Mouse (Mus musculus) gastrocnemius, postnatal 36 days (tissue): ENCODE measurements around the gene Ly6g5c. TPM values are rescaled to one million over a fixed set of nuclear protein-coding genes. Genes with fewer than 3 reads are reported as not detected.

Experiments
- DNase-seq, 2 experiments: peaks; one replicate each; pipeline ENCODE4 v3.0.0; 2022
- intact Hi-C: fragments of 180-260 bp; cut with DNase I; formaldehyde crosslinking; loops from one replicate; pipeline ENCODE4 v1.15.1; 2025
- total RNA-seq, 2 experiments: library from RNA; stranded (reverse); gene quantifications; 2 replicates each; pipeline ENCODE4 v1.2.3; 2021

Ly6g5c gene
- total RNA-seq, 2 experiments from 2014 or later = not detected

DNA sequence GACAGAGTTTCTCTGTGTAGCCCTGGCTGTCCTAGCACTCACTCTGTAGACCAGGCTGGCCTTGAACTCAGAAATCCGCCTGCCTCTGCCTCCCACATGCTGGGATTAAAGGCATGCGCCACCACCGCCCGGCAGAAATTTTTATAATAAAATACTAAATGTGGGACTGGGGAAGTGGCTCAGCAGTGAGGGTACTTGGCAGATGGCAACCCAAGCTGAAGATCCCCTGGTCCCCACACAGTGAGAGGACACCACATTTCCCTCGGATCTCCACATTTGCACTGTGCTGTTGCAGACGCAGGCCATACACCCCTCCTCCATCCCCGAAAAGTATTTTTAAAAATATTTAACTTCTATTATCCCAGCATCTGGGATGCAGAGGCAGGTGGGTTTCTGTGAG is 25.4 kb downstream of the Ly6g5c start:
- no peak for DNase-seq

DNA sequence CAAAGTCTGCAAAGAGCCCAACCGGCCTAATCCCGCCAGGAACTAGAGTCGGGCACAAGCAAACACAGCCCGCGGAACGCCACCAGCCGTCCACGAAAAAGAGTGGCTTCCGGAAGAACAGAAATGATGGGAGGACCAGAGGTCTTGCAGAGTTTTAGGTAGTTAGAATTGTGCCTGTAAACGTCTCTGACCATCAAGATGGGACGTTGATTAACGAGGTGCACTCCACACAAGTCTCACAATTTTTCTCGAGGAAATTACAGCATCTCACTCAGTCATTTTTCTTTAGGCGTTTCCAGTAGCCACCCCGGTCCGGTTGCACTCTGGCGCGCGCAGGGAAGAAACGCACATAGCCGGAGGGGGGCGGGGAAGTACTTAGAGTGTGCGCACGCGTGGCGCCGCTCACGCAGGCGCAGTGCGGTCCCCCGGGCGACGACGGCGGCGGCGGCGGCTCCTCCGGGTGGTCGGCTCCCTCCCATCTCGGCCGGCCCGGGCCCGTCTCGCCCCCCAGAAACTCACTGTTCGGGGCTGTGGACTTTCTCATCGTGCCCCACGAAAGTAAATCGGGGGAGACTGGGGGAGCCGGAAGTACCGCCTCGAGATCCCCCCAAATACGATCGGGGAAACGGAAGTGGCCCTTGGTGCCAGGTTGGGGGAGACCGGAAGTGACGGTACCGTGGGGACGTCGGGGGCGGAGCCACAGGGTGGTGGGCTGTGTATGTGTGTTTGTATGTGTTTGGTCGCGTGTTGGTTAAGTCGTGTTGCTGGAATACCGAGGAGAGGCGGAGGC is 26.9 kb downstream of the Ly6g5c start, which contains the start of gene Bag6:
TSS of gene Bag6 (plus strand) at position 378 of the 790 bp plus-strand sequence.
- DNase-seq = peak; percentile 90 to 95
- intact Hi-C loops = no loop called here

More for the DNA sequence above, 25.4 kb downstream of the Ly6g5c start:
- intact Hi-C loops = no loop called here

DNA sequence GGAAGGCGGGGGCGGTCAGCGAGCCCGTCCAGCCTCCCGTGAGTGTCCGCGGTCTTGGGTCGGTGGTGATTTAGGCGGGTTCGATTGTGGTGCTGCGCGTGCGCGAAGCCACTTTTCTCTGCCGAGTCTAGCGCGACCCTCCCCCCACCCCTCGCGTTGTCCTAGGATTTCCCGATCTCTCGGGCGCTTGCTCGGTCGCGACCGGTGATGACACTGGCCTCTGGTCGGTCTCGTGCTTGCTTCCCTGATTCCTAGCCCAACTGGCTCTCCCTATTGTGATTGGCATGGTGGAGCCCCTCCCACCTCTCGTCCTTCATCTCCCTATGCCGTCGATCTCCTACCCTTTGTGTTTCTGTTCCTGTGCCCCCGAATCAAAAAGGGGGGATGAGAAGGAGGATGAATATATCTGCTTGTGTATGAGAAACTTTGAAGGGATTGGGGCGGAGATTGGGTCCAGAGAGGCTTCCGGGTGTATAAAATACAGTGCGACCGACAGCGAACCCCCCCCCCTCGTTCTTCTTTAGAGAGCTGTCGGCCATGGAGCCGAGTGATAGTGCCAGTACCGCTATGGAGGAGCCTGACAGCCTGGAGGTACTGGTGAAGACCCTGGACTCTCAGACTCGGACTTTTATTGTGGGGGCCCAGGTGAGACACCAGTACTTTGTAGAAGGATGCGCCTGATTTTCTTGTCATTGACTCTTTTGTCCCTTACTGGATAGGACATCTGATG is 27.7 kb downstream of the Ly6g5c start:
- no peak for DNase-seq
- intact Hi-C loops = no loop called here

DNA sequence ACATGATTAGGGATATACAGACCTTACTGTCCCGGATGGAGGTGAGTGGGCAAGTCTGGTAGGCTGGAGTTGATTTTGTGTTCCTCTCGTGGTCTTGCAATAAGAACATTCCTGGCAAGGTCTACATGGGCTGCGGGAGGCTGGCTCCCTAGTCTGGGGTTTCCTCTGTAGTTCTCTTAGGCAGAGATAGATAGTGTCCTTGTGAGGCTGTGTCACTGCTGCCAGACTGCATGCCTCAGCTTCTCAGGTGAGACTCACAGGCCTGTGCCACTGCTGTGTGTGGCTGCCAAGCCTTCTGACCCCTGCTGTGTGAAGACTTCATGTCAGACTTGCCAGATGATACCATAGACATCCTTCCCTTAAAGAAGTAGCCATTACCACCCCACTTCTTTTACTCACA is 31.2 kb downstream of the Ly6g5c start:
- DNase-seq = no peak
- intact Hi-C loops = no loop called here

DNA sequence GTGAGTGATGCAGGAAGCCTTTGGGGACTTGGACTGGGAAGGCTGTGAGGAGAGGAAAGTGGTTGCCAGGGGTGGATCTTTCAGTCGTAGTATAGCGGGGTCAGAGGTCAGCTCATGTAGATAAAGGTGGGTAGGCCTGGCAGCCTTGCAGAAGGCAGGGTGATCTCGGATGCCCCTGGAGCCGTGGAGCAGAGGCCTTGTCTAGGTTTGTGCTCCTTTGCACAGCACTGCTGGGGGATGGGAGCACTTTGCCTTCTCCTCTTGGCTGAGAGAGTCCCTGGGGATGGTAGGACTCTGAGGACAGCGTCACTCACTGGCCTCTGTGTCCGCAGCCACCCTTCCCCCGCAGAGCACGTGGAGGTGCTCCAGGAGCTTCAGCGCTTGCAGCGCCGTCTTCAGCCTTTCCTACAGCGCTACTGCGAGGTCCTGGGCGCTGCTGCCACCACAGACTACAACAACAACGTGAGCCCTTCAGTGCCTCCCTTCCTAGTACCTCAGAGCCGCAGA is 32.5 kb downstream of the Ly6g5c start:
- intact Hi-C loops = no loop called here
- DNase-seq = no peak

DNA sequence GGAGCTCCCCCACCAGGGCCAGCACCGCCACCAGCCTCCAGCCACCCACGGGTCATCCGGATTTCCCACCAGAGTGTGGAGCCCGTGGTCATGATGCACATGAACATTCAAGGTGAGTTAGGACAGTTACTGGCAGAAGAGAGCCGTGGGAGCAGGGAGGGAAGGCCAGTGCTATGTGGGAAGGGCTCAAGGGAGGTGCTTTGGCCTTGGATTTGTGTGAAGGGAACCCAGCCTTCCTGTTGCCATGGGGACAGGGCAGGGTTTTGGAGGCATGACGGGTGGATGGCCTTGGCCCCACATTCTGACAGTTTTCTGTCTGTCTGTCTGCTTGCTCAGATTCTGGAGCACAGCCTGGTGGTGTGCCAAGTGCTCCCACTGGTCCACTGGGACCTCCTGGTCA is 33.9 kb downstream of the Ly6g5c start:
- no peak for DNase-seq
- intact Hi-C loops = no loop called here

DNA sequence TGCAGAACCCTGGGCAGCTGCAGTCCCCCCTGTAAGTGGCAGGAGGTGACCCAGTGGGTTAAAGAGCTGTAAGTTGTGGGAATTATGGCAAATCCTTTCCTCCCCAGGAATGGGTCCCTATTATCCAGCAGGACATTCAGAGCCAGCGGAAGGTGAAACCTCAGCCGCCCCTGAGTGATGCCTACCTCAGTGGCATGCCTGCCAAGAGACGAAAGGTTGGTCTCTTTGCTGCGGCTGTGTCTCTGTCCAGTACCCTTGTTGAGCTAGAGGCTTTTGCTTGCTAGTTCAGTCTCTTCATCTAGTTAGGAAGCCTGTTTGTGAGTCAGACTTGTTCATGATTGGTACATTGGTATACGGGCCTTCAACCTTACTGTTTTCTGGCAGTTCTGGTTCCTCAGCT is 38.1 kb downstream of the Ly6g5c start:
- no peak for DNase-seq
- intact Hi-C loops = no loop called here

DNA sequence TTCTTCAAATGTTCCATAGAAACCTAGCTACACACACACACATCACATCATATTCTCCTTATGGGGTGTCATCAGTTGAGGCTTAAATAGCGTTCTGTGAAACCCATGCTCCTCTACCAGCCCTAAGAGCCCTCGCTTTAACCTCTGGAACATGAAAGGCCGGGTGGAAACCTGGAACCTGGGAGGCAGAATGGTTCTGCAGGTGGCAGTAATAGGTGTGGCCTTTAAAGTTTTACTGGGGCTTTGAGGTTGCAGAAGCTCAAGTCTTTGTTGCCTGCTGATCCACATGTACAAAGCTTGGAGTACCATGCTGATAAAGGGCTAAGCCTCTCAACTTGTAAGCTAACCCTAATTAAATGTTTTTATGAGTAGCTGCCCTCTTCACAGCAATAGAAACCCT is 39.3 kb downstream of the Ly6g5c start:
- intact Hi-C loops = no loop called here

DNA sequence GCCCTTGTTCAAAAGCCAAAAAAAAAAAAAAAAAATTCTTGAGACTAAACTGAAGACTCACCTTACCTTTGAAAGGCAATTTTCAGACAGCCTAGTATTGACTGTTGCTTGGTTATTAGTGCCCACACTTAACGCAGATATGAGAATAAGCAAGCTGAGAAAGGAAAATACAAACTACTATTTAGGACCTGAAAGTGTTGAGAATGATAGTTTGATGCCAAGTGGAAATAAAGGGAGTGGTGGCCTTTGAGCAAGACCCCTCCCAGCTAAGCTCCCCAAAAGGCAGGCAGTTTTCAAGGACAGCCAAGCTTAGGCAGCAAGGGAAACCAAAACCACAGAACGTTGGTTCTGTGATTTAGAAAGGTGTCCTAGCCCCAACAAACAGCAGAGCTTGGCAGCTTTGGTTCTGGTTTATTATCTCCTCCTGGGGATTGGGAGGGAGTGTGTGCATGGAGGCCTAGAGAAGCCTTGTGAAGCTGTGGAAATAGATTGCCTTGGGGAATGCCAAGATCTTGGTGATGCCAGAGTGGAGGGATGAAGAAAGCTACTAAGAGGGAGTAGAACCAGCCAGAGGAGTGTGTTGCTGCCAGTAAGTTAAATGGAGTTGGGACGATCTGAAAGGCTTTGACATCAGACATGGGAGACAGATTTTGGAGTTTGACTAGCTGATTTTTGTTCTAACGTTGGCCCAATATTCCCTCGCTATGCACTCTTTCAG is 40.0 kb downstream of the Ly6g5c start:
- no peak for DNase-seq
- intact Hi-C loops = no loop called here

More for the DNA sequence above, 39.3 kb downstream of the Ly6g5c start:
- DNase-seq = no peak

DNA sequence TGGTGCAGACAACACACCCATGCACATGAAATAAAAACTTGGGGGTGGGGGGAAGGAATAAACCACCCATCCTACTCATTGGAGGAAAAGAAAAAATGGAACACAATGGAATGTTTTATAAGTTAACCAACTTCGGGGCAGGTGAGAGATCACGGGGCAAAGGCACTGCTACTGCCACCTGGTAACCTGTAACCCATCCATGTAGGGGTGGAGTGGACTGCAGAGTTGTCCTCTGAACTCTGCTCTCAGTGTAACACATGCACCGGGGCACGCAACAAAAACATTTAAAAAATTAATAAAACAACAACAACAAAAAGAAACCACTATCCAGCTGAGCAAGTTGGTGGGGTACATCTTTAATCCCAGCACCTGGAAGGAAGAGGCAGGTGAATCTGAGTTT is 44.0 kb downstream of the Ly6g5c start:
- DNase-seq = no peak
- intact Hi-C loops = loop anchor here (10.0 kb wide), 1 partner anchor 1037 kb away; the partner anchor contains the start of gene H2-DMa

DNA sequence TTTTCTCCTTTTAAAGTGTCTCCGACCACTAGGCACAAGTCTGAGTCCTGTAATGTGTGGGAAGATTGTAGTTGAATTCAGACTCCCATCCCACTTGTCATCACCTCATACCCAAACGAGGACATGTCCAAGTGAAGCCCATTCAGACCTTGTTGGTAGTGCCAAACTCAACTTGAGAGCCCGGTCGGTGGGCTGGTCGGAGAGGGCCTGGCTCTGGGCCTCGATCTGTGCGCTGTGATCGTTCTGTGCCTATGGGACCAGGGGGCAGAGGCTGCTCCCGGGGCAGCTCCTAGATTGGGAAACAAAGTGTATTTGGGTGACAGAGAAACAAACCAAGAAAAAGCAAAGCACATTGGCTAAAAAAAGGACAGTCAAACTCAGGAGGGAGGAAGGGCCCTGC is 45.0 kb downstream of the Ly6g5c start:
- DNase-seq = no peak
- intact Hi-C loops = loop anchor here (10.0 kb wide), 1 partner anchor 1038 kb away; the partner anchor contains the start of gene H2-DMa

DNA sequence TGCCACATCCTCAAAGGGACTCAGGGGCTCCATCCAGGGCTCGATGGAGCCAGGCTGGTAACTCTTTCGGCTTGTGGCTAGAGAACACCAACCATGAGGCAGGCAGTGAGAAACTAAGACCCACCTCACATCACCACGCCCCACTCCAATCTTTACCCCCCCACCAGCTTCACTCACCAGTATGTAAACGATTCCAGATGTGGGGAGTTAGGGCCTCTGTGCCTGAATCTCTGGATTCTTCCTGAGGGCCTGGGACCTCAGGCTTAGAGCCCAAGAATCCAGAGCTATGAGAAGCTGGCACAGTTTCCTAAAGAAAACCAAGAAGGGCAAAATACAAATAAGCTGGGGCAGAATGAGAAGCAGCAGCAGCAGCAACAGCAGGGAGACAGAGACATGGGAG is 45.9 kb downstream of the Ly6g5c start:
- intact Hi-C loops = loop anchor here (10.0 kb wide), 1 partner anchor 1039 kb away; the partner anchor contains the start of gene H2-DMa
- no peak for DNase-seq

DNA sequence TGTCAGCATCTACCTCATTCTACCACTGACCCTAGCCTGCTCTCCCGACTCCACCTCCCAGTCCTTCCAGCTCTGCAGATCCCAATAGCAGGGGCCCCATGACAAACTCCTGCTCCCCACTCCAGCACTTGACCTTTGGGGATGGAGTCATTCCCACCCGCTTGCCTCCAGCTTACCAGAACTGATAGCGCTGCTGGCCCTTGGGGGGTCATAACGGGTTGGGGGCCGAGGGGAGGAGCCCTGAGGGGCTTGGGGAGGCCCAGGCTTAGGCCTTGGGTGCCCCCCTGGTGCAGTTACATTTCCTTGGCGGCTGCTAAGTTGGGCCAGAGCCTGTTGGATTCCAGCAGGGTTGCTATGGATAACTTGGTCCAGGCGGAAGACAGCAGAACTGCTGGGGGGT is 46.5 kb downstream of the Ly6g5c start:
- intact Hi-C loops = loop anchor here (10.0 kb wide), 1 partner anchor 1040 kb away; the partner anchor contains the start of gene H2-DMa
- DNase-seq = no peak

DNA sequence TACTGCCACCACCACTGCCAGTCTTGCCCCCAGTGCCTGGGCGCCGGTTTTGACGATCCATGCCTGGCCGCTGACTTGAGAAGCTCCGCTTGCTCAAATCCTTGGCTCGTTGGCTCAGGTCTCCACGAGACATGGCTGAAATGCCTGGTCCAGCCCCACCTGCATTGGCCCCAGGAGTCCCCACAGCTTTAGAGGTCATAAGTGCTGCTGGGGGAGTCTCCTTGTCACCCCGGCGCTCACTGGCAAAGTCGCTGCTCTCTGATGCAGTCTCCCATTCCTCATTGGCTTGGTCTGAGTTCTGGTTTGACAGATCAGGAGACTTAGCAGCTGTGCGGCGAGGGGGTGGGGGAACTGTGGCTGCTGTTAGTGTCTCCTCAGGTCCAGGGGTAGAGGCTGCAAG is 47.4 kb downstream of the Ly6g5c start:
- intact Hi-C loops = loop anchor here (10.0 kb wide), 1 partner anchor 1041 kb away; the partner anchor contains the start of gene H2-DMa
- DNase-seq = peak in 1 of 2 experiments; percentile 11

DNA sequence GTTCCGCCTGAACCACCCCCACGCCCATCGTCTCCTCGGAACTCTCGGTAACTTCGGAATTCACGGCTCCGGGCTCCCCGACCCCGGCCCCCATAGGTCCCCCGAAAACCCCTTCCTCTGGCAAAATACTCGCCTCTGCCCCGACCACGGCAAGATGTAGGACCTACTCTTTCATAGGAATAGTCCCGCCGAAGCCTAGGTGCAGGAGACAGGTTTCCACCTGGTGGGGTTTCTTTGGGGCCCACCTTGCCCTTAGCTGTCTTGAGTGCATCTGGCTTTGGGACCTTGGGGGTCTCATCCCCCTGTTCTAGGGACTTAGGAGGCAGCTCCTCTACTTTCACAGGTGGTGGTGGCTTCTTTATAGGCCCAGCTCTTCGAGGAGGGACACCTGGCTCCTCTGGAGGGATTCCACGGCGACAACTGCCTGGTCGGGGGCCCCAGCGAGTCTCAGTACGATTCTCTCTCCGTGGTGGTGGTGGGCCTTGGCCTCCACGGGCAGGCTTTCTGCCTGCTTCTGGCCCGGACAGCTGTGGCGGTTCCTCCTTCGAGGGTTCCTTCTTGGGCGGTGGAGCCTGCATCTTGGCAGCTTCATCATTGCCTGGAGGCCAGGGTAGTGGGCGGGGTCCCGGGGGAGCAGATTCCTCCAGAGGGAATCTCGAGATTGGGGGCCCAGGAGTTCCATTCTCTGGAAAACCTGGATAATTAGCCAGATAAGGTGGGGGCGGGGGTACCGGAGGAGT is 48.6 kb downstream of the Ly6g5c start:
- DNase-seq = no peak
- intact Hi-C loops = loop anchor here (10.0 kb wide), 1 partner anchor 1042 kb away; the partner anchor contains the start of gene H2-DMa

DNA sequence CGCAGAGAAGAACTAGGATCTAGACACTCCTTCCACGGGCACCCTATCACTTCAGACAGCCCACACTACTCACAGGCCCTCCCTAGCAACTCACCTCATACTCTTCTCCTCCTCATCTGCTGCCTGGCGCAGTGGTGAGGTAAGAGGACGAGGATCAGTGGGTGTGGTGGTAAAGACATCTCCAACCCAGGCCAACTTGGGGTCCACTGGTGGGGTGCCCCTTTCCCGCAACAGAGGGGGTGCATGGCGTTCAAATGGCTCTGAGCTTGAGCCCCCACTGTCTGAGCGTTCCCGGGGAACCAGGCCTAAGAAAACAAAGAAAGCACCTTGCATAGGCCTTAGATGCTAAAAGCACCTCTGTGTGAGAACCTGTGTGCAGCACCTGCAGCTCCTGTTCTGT is 49.2 kb downstream of the Ly6g5c start:
- DNase-seq = no peak
- intact Hi-C loops = loop anchor here (10.0 kb wide), 1 partner anchor 1042 kb away; the partner anchor contains the start of gene H2-DMa

DNA sequence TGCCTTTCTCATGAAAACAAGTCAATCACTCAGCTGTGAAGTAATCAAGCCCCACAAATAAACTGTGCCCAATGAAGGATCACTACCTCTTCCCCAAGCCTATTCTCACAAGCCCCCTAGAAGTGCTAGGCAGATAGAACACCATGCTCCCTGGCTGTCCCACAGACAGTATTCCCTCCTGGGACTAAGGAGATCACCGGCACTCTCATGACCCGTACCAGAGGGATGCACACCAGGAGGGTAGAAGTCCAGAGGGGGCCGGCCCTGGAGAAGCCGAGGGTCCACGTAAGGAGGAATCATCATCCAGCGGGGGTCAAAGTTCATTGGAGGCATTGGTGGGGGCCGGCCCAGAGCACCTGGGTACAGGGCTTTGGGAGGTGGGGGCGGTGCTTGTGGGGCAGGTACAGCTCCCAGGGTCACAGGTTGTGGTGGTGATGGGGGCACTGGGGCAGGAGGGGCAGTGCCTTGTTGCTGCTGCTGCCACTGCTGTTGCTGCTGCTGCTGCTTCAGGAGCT is 49.6 kb downstream of the Ly6g5c start:
- intact Hi-C loops = loop anchor here (10.0 kb wide), 1 partner anchor 1043 kb away; the partner anchor contains the start of gene H2-DMa

DNA sequence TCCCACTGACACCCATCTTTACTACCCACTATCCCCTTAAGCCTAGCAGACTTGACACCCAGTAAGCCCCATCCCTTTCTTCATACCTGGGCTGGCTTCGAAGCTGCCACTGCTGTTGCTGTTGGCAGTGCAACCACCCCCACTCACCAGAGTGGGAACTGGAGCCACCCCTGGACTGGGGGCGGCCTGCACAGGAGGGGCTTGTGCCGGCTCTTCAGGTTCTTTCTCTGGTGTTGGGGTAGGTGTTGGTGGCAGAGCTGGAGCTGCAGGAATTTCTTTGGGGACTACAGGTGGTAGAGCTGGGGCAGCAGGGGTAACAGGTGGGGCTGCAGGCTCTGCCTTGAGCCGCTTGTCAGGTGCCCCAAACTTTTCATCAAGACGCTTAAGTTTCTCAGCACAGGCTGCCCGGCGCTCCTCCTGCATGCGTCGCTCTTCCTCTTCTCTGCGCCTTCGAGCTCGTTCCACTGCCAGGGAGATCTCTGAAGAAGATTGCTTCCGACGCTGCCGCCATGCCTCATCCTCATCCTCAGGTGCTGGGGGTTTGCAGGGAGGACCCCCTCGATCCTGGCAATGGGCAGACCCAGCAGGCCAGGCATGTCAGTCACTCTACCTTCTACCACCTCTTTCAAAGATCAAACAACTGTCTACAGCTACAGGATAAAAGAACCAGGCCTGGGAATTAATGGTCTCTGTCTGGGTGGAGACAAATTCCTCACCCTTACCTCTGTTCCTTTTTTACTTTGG is 50.9 kb downstream of the Ly6g5c start:
- DNase-seq = no peak
- intact Hi-C loops = loop anchor here (10.0 kb wide), 1 partner anchor 1044 kb away; the partner anchor contains the start of gene H2-DMa

More for the DNA sequence above, 49.6 kb downstream of the Ly6g5c start:
- DNase-seq = no peak
